Mouse (Mus musculus) neutrophil, adult 5-6 weeks (primary cell): ENCODE data around the gene Slc5a7. TPM values are rescaled to one million over a fixed set of nuclear protein-coding genes. Genes with fewer than 3 reads are reported as not detected.

Experiments
- ATAC-seq: fragments of 151-379, 151-347 bp; 2 replicates; pipeline ENCODE4 v1.8.0; 2017; ENCODE audit warnings: mild to moderate bottlenecking, moderate TSS enrichment; ENCODE audit not compliant: insufficient number of reproducible peaks, poor library complexity, low FRiP score, severe bottlenecking; ENCODE audit errors: extremely low read depth
- total RNA-seq: library from RNA; stranded (forward); fragments of 200-1000 nt; gene quantifications from 2 replicates; pipeline ENCODE4 v1.2.3, GENCODE M21; 2017

The Slc5a7 gene
- not detected in 2 replicates for total RNA-seq

- ATAC-seq, result no peak
Measured at GRCm38 (mm10) chr17:54298934-54299333, at the start of gene Slc5a7. Gene Slc5a7, minus strand, starts transcription at chr17:54299034.

GRCm38 (mm10) chr17:54347672-54348071 lies 48.8 kb upstream of the Slc5a7 start:
- no peak for ATAC-seq

GRCm38 (mm10) chr17:54343395-54343794 lies 44.6 kb upstream of the Slc5a7 start:
- no peak for ATAC-seq

GRCm38 (mm10) chr17:54298232-54298924 lies 456 bp downstream of the Slc5a7 start:
- no peak for ATAC-seq

DNA sequence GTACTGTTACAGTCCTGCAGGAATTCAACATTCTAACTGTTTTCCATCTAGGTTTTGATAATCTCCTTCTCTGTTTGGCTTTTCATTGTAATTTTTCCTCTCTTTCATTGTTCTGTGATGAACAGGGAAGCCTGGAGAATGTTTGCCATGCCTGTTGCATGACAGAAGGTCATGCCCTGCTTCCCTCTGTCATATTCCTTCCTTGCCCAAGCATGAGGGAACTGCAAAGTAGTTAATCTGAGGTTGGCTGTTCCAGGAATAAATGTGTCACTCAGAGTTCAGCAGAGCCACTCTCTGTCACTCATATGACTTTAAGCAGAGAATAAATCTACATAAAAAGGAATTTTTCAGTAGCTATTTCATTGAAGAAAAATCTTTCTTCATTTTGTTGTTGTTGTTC lies 48.1 kb downstream of the Slc5a7 start:
- no peak for ATAC-seq

DNA sequence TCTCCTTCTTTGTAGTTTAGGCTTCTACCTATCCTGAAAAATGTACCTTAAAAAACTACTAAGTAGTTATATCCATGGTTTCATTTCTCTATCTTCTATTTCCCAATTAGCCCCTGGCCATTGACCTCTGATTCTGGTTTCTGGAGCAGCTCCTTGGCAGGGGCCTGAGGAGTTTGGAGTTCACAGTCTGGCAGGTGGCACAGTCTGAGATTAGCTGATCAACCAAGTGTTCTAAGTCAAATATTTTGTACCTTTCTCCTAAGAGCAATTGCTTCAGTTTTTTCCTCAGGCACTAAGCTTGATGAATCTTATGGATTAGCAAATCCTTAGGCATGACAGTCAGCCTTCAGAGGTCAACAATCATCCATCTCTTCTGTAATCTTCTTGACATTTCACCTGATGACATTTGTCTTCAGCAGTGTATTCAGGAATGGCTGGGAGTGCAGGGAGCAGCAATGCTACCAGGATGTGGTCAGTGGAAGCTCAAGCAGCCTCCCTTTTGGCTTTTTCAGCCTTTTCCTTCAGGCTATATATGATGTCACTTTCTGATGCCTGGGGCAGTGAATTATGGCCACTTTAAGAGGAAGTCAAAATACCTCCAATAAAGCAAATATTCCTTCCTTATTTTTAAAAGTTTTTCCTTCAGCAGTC lies 55.1 kb downstream of the Slc5a7 start:
- ATAC-seq, result no peak

- no peak for ATAC-seq
Measured at GRCm38 (mm10) chr17:54239435-54239834, 59.4 kb downstream of the Slc5a7 start.
